Mouse (Mus musculus): ENCODE measurements at regions not wholly inside any gene's neighbourhood (a gene's known extent, or its start where the extent isn't known, plus 50 kb on each side); places are given as distances from the start of the nearest gene placed in this dataset.
A peak's percentile ranks its signal among the peaks of the same experiment; 100 is the strongest.

- TF ChIP-seq CTCF (conservative IDR thresholded peaks at IDR 0.05): no peak
- Histone ChIP-seq H3K27ac (peak overlapping the region; percentile 5; the same call in 1 of the 2 replicates), H3K4me3 (no peak overlapping the region)
- no peak for DNase-seq (ENCODE audit: low spot score in 2 of 2)
Measured at GRCm38 (mm10) chr19:18083312-18083711, 245.9 kb upstream of the Pcsk5 start.

- Histone ChIP-seq H3K27ac (no peak overlapping the region), H3K4me3 (no peak overlapping the region)
- no peak for TF ChIP-seq CTCF (conservative IDR thresholded peaks at IDR 0.05)
- DNase-seq (ENCODE audit: low spot score in 2 of 2): no peak
Measured at GRCm38 (mm10) chr19:18068919-18069318, 231.5 kb upstream of the Pcsk5 start.

GRCm38 (mm10) chr19:18067855-18068494 lies 230.5 kb upstream of the Pcsk5 start:
- Histone ChIP-seq H3K4me3 (no peak overlapping the region), H3K27ac (no peak overlapping the region)
- no peak for TF ChIP-seq CTCF (conservative IDR thresholded peaks at IDR 0.05)
- no peak for DNase-seq (ENCODE audit: low spot score in 2 of 2)

GRCm38 (mm10) chr19:18057256-18057890 lies 219.9 kb upstream of the Pcsk5 start:
- DNase-seq (ENCODE audit: low spot score in 2 of 2): no peak
- no peak for TF ChIP-seq CTCF (conservative IDR thresholded peaks at IDR 0.05)

GRCm38 (mm10) chr19:18056414-18057254 lies 219.2 kb upstream of the Pcsk5 start:
- Histone ChIP-seq H3K27ac (no peak overlapping the region), H3K4me3 (no peak overlapping the region)
- DNase-seq (ENCODE audit: low spot score in 2 of 2): no peak
- no peak for TF ChIP-seq CTCF (conservative IDR thresholded peaks at IDR 0.05)

More at GRCm38 (mm10) chr19:18057256-18057890, 219.9 kb upstream of the Pcsk5 start:
- H3K27ac ChIP-seq: no peak overlapping the region
- no peak overlapping the region for H3K4me3 ChIP-seq

- Histone ChIP-seq H3K27ac (no peak overlapping the region), H3K4me3 (no peak overlapping the region)
- no peak for DNase-seq (ENCODE audit: low spot score in 2 of 2)
- TF ChIP-seq CTCF (conservative IDR thresholded peaks at IDR 0.05): no peak
Measured at GRCm38 (mm10) chr19:18050353-18050752, 212.9 kb upstream of the Pcsk5 start.

GRCm38 (mm10) chr19:18034225-18034624 lies 196.8 kb upstream of the Pcsk5 start:
- DNase-seq (ENCODE audit: low spot score in 2 of 2): no peak
- Histone ChIP-seq H3K27ac (no peak overlapping the region), H3K4me3 (no peak overlapping the region)
- TF ChIP-seq CTCF (conservative IDR thresholded peaks at IDR 0.05): no peak

- H3K27ac ChIP-seq: no peak overlapping the region
- DNase-seq (ENCODE audit: low spot score in 2 of 2): no peak
- H3K4me3 ChIP-seq: no peak overlapping the region
- TF ChIP-seq CTCF (conservative IDR thresholded peaks at IDR 0.05): no peak
Measured at GRCm38 (mm10) chr19:18033599-18033998, 196.2 kb upstream of the Pcsk5 start.

- DNase-seq (ENCODE audit: low spot score in 2 of 2): peak in 1 of 2 experiments; percentile 16
- no peak overlapping the region for H3K27ac ChIP-seq
- TF ChIP-seq CTCF (conservative IDR thresholded peaks at IDR 0.05): no peak
- H3K4me3 ChIP-seq: no peak overlapping the region
Measured at GRCm38 (mm10) chr19:18025877-18026276, 188.4 kb upstream of the Pcsk5 start.

GRCm38 (mm10) chr19:18020351-18020750 lies 182.9 kb upstream of the Pcsk5 start:
- DNase-seq (ENCODE audit: low spot score in 2 of 2): no peak
- H3K4me3 ChIP-seq: no peak overlapping the region
- H3K27ac ChIP-seq: peak overlapping the region; percentile 43
- TF ChIP-seq CTCF (conservative IDR thresholded peaks at IDR 0.05): no peak

GRCm38 (mm10) chr19:18015371-18015770 lies 177.9 kb upstream of the Pcsk5 start:
- Histone ChIP-seq H3K4me3 (no peak overlapping the region), H3K27ac (no peak overlapping the region)
- DNase-seq (ENCODE audit: low spot score in 2 of 2): no peak
- no peak for TF ChIP-seq CTCF (conservative IDR thresholded peaks at IDR 0.05)

GRCm38 (mm10) chr19:18012029-18012428 lies 174.6 kb upstream of the Pcsk5 start:
- H3K4me3 ChIP-seq: no peak overlapping the region
- no peak for TF ChIP-seq CTCF (conservative IDR thresholded peaks at IDR 0.05)
- H3K27ac ChIP-seq: peak overlapping the region; percentile 83
- peak; percentile 18 to 39 for DNase-seq (ENCODE audit: low spot score in 2 of 2)

GRCm38 (mm10) chr19:17997561-17997960 lies 160.1 kb upstream of the Pcsk5 start:
- Histone ChIP-seq H3K27ac (no peak overlapping the region), H3K4me3 (no peak overlapping the region)
- TF ChIP-seq CTCF (conservative IDR thresholded peaks at IDR 0.05): peak; percentile 50
- DNase-seq (ENCODE audit: low spot score in 2 of 2): no peak

Data from layer of hippocampus, adult 2 months (tissue).